Mouse (Mus musculus) kidney, postnatal 0 days (tissue): ENCODE results near the gene Aco2. TPM values are rescaled to one million over a fixed set of nuclear protein-coding genes. Genes with fewer than 3 reads are reported as not detected.

Experiments
- ATAC-seq: fragments of 200-750 bp; cut with Nextera tagmentation; replicated peaks from 2 replicates; pipeline ENCODE4 v1.8.0; 2017; ENCODE audit warnings: low read depth, moderate number of reproducible peaks, moderate TSS enrichment, moderate library complexity; ENCODE audit not compliant: low FRiP score
- DNase-seq: peaks from one replicate; pipeline ENCODE4 v3.0.0-alpha.2; 2016; ENCODE audit warnings: low spot score
- H3K27ac ChIP-seq: fragments of 300-500 bp; sonication (generic); 2 replicates; pipeline ENCODE4 v1.5.1; 2014; ENCODE audit warnings: mild to moderate bottlenecking
- H3K27me3 ChIP-seq: fragments of 300-500 bp; sonication (generic); 2 replicates; pipeline ENCODE4 v1.6.1; 2014; ENCODE audit warnings: low read length, mixed read lengths; ENCODE audit not compliant: insufficient read depth
- H3K36me3 ChIP-seq: fragments of 300-500 bp; sonication (generic); 2 replicates; pipeline ENCODE4 v1.6.1; 2014; ENCODE audit warnings: low read length, mixed read lengths; ENCODE audit not compliant: insufficient read depth
- H3K4me1 ChIP-seq: fragments of 300-500 bp; sonication (generic); replicated peaks from 2 replicates; pipeline ENCODE4 v1.6.1; 2014; ENCODE audit warnings: antibody characterized with exemption, low read length, mixed read lengths; ENCODE audit not compliant: insufficient read depth
- H3K4me2 ChIP-seq: fragments of 300-500 bp; sonication (generic); 2 replicates; pipeline ENCODE4 v1.6.1; 2014; ENCODE audit warnings: mild to moderate bottlenecking, low read length, moderate library complexity, mixed read lengths
- H3K4me3 ChIP-seq: fragments of 300-500 bp; sonication (generic); replicated peaks from 2 replicates; pipeline ENCODE4 v1.5.1; 2014; ENCODE audit warnings: low read depth, low read length
- H3K9ac ChIP-seq: fragments of 300-500 bp; sonication (generic); 2 replicates; pipeline ENCODE4 v1.6.1; 2014; ENCODE audit warnings: low read depth, low read length
- H3K9me3 ChIP-seq: fragments of 300-500 bp; sonication (generic); replicated peaks from 2 replicates; pipeline ENCODE4 v1.6.1; 2016; ENCODE audit warnings: low read length, inconsistent platforms, mixed read lengths
- CTCF ChIP-seq: IDR thresholded peaks from 2 replicates; pipeline ENCODE4 v1.5.1; 2016; ENCODE audit warnings: antibody characterized with exemption, low read depth, mild to moderate bottlenecking, moderate library complexity
- WGBS: fragments of 180-500 bp; shearing (Covaris S2); extraction: QIAGEN DNeasy Blood & Tissue Kit; methylation state at CpG from one replicate; pipeline ENCODE4 v1.1.7; 2014; 5-methylcytosine and 5-hydroxymethylcytosine counted together
- polyA plus RNA-seq: library from polyadenylated mRNA; unstranded; fragments of >200 nt; fragmentation: Nextera tagmentation; extraction: Ambion mirVana; gene quantifications from 2 replicates; pipeline ENCODE4 v1.2.1, GENCODE M21; 2015

The Aco2 gene
- polyA plus RNA-seq, 1 experiment from 2014 or later = 263 TPM

DNA sequence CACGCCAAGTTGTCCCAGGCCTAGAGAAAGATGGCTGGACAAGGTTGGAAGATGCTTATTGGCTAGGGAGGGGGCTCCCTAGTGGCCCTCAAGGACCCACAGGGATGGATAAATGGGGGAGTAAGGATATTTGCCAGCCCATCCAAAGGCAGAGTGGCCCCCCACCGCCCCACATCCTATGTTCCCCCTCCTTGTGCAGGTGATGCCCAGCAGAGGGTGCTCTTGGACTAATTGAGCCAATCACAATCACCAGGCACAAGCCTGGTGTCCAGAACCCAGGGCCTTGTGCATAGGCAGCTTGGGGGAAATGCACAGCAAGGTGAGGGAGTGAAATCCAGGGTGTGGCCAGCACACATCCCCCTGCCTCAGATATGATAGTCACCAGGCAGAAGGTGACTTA, 66.1 kb downstream of the Aco2 start:
- Histone ChIP-seq H3K4me1 (peaks cover 18% of the 10 kb centered on the region), H3K36me3 (no peaks in the 10 kb centered on the region), H3K27ac (no peak overlapping the region), H3K9ac (no peak overlapping the region), H3K4me2 (peak overlapping the region; percentile 63), H3K4me3 (0 out of 2 replicates have a peak overlapping the region, but pooled peaks have one; percentile 42), H3K9me3 (no peaks in the 10 kb centered on the region), H3K27me3 (no peaks in the 10 kb centered on the region)
- DNase-seq (peak; percentile 41), ATAC-seq (0 out of 2 replicates have a peak, but pooled peaks have one; percentile 2)
- peak; percentile 77 for TF ChIP-seq CTCF
- WGBS = 40% methylated on average over 2 of the region's 2 CpGs

DNA sequence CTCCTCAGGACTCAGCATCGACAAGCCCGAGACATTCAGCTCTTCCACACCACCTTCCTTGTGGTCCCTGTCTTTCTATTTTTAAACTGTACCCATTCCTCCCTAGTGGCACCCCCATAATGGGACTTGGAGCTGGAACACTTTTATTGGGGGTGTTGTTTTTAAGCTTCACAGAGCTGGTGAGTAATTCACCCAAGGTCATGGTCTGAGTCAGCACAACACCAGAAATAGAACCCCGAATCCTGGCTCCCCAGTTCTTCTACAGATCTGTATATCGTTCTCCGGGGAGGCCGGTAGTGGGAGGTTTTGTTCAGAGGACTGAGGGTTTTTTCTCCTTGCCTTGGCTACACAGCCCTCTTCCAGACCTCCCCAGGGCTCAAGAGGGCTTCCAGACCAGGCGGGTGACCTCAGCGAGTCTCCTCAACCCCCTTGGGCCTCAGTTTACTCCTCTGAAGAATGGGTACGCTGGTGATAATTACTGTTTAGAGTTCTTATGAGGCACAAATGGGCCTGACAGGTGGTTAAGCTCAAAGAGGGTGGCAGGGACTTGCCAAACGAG, 67.1 kb downstream of the Aco2 start:
- no peak for DNase-seq
- Histone ChIP-seq H3K4me3 (no peak overlapping the region), H3K36me3 (no peaks in the 10 kb centered on the region), H3K27me3 (no peaks in the 10 kb centered on the region), H3K4me2 (no peak overlapping the region), H3K27ac (no peak overlapping the region), H3K9me3 (no peaks in the 10 kb centered on the region), H3K9ac (no peak overlapping the region), H3K4me1 (peaks cover 16% of the 10 kb centered on the region)
- no peak for TF ChIP-seq CTCF
- 85% methylated on average over 10 of the region's 10 CpGs for WGBS
- no peak for ATAC-seq

- peaks cover 16% of the 10 kb centered on the region for H3K4me1 ChIP-seq
- TF ChIP-seq CTCF = no peak
- no peaks in the 10 kb centered on the region for H3K9me3 ChIP-seq
- no peak overlapping the region for H3K27ac ChIP-seq
- no peak overlapping the region for H3K9ac ChIP-seq
- H3K4me3 ChIP-seq = no peak overlapping the region
- DNase-seq (no peak), ATAC-seq (no peak)
- H3K36me3 ChIP-seq = no peaks in the 10 kb centered on the region
- no peaks in the 10 kb centered on the region for H3K27me3 ChIP-seq
- 73% methylated on average over 4 of the region's 4 CpGs for WGBS
- no peak overlapping the region for H3K4me2 ChIP-seq
Measured at GRCm38 (mm10) chr15:81939774-81940173, 67.7 kb downstream of the Aco2 start.

DNA sequence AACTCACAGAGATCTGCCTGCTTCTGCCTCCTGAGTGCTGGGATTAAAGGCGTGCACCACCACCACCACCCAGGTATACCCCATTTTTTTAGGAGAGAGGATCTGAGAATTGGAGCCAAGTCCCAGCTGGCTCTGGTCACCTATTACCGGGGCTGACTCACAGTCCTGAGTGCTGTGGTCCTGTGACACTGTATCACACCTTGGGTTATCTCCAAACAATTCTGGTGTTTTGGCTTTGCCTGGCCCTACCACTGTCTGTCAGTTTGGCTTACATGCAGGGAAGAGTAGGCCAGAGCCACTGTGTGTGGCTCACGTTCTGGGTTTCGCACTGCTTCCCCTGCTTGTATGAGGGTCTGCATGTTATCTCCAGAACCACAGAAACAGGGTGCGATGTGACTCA, 68.1 kb downstream of the Aco2 start:
- Histone ChIP-seq H3K9ac (no peak overlapping the region), H3K27ac (no peak overlapping the region), H3K4me1 (peaks cover 16% of the 10 kb centered on the region), H3K27me3 (no peaks in the 10 kb centered on the region), H3K36me3 (no peaks in the 10 kb centered on the region), H3K9me3 (no peaks in the 10 kb centered on the region), H3K4me3 (no peak overlapping the region), H3K4me2 (no peak overlapping the region)
- TF ChIP-seq CTCF = no peak
- WGBS = 91% methylated on average over 5 of the region's 5 CpGs
- DNase-seq (no peak), ATAC-seq (no peak)

DNA sequence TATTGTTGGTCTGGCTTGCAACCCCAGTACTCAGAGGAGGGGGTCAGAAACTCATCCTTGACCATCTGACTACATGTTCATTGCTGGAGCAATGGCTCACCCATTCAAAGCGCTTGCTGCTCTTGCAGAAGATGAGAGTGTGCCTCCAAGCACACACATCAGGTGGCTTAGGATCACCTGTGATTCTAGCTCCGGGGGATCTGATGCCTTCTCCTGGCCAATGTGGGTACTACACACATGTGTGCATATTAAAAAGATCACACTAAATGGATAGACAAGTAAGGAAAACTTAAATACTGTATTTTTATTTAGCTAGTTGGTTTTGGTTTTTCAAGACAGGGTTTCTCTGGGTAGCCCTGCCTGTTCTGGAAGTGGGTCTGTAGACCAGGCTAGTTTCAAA, 68.9 kb downstream of the Aco2 start:
- ATAC-seq = no peak
- Histone ChIP-seq H3K9ac (no peak overlapping the region), H3K4me1 (peaks cover 16% of the 10 kb centered on the region), H3K36me3 (no peaks in the 10 kb centered on the region), H3K27ac (no peak overlapping the region), H3K9me3 (no peaks in the 10 kb centered on the region), H3K27me3 (no peaks in the 10 kb centered on the region), H3K4me2 (no peak overlapping the region), H3K4me3 (no peak overlapping the region)
- TF ChIP-seq CTCF = peak; percentile 31; the same call in 1 of the 2 replicates
- no peak for DNase-seq
- 91% methylated on average over 2 of the region's 2 CpGs for WGBS

GRCm38 (mm10) chr15:81943176-81943749, 71.2 kb downstream of the Aco2 start:
- ATAC-seq (peak; percentile 59), DNase-seq (peak; percentile 42)
- Histone ChIP-seq H3K4me1 (no peaks in the 10 kb centered on the region; the same call in 1 of the 2 replicates), H3K27ac (no peak overlapping the region), H3K4me2 (no peak overlapping the region), H3K27me3 (no peaks in the 10 kb centered on the region), H3K4me3 (no peak overlapping the region), H3K9ac (no peak overlapping the region), H3K36me3 (0 out of 2 replicates have a peak, but pooled peaks cover 4% of the 10 kb centered on the region), H3K9me3 (no peaks in the 10 kb centered on the region)
- WGBS = 16% methylated on average over 9 of the region's 9 CpGs
- no peak for TF ChIP-seq CTCF
